Mouse (Mus musculus): Measurements from ENCODE around the gene Hmgb1.

Gene Hmgb1

DNA sequence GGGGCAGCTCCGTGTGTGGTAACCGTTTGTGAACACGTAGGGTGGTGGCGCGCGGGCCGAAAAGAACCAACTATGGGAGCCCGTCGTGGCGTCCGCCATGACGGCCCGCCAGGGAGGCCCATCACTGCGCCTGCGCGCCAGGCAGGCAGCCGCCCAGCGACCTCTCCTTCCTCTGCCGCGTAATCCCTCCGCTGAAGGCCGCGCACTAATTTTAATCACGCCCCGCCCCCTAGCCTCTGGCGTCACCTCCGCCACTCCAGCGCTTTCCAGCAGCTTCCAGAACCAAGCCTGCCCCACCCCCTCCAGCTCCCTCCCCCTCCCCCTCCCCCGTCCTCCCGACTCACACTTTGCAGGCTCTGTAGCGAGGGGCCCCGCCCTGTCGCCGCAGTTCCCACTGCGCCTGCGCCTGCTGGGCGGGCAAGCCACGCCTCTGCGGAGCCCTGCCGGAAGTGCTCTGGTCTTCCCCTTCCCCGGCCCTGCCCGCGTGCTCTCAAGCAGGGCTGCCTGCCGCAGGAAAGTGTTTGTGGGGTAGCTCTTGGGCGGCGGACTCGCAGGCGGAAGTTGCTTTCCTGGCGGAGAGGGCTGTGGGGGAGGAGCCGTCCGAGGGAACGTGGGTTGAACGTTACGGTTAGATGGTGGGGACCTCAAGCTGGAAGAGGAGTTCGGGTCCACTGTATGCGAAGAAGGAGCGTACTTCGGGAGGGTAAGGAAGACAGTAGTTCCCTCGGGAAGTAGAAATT, at the start of gene Hmgb1, which contains the start of gene Uspl1:
Gene Hmgb1, minus strand, starts transcription at position 386 of the 740 bp plus-strand sequence.
Gene Uspl1, plus strand, starts transcription at position 247 of the 740 bp plus-strand sequence.
- in situ Hi-C loops (cut with MboI; ENCODE audit: low pct_unique_long_range_greater_than_20kb in 1 of 2, low sequenced_read_pairs in 2 of 2, unreplicated experiment in 1 of 2) = no loop called here

DNA sequence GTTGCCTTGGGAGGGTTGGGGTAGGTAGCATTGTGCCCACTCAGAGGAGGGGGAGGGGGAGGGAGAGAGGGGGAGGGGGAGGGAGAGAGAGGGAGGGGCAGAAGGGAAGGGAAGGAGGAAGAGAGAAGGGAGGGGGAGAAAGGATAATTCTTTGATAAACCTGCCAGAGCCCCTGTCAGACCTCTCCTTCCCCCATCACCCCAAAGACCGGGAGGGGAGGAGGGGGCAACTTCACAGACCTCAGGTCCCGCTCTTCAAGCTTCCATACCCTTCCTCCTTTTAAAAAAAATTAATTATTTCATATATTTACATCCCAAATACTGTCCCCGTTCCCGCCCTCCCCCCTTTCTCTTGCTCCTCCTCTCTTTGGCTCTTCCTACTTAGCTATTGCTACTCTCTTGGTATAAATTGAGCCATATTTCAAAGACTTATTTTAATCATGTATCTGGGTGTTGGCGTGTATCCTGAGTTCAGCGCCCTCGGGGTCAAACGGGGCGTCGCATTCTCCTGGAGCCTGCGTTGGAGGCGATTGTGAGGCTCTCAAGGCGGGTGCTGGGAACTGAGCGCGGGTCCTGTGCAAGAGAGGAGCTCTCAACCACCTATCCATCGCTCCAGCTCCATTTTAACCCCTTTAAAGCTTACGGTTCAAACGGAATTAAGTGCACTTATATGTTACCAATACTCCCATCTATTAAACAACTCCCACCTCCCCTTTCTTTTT, 45.5 kb upstream of the Hmgb1 start:
- in situ Hi-C loops (cut with MboI; ENCODE audit: low pct_unique_long_range_greater_than_20kb in 1 of 2, low sequenced_read_pairs in 2 of 2, unreplicated experiment in 1 of 2) = no loop called here

GRCm38 (mm10) chr5:149228700-149229618, 44.7 kb upstream of the Hmgb1 start:
- in situ Hi-C loops (cut with MboI; ENCODE audit: low pct_unique_long_range_greater_than_20kb in 1 of 2, low sequenced_read_pairs in 2 of 2, unreplicated experiment in 1 of 2) = no loop called here

DNA sequence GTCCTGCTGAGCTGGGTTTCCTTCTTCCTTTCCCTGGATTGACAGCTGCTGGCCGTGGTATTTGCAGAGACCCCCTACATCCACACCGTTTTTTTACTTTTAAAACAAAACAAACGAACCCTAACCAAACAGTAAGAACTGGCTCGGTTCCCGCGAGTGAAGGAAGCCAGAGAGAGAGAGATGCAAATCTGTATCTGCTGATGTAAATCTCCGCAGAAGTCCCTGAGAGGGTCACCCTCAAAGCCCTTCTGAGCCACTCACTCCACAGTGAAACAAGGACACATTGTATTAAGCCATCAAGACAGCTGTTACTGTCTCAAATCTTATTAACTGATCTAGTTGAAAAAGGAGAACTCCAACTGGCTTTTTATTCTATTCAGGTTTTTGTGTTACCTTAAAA, 40.4 kb upstream of the Hmgb1 start:
- in situ Hi-C loops (cut with MboI; ENCODE audit: low pct_unique_long_range_greater_than_20kb in 1 of 2, low sequenced_read_pairs in 2 of 2, unreplicated experiment in 1 of 2) = no loop called here

DNA sequence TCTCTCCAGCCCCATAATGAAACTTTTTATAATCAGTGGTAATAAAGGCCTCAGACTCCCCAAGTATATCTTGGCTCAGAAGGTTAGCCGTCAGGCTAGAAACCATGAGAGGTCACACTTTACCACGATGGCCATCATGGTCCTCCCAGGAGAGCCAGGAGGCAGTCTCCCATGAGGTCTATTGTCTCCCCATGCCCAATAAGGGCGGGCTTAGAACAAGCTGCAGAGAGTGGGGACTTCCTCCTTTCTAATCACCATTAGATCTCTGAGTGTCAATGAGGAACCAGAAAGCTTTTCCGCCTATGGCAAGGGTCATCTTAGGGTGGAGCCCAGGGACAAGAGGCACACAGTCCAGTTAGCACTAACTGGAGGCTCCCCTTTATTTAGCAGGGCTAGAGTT, 37.1 kb upstream of the Hmgb1 start:
- in situ Hi-C loops (cut with MboI; ENCODE audit: low pct_unique_long_range_greater_than_20kb in 1 of 2, low sequenced_read_pairs in 2 of 2, unreplicated experiment in 1 of 2) = no loop called here

DNA sequence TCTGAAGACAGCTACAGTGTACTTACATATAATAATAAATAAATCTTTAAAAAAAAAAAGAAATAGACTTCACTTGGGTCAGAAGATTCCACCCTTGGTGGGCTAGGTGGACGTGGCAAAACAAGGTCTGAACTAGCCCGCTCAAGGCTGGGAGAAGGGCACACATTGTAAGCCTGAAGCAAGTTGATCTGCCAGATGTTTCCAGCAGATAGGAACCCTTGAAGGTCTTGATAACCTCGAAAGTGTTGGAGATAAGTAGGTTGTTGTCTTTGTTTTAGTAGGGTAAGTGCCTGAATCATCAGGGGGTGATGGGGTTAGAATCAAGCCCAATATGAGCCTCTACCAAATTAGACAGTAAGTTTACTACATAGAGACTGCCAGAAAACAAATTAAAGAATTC, 35.2 kb upstream of the Hmgb1 start:
- in situ Hi-C loops (cut with MboI; ENCODE audit: low pct_unique_long_range_greater_than_20kb in 1 of 2, low sequenced_read_pairs in 2 of 2, unreplicated experiment in 1 of 2) = no loop called here

DNA sequence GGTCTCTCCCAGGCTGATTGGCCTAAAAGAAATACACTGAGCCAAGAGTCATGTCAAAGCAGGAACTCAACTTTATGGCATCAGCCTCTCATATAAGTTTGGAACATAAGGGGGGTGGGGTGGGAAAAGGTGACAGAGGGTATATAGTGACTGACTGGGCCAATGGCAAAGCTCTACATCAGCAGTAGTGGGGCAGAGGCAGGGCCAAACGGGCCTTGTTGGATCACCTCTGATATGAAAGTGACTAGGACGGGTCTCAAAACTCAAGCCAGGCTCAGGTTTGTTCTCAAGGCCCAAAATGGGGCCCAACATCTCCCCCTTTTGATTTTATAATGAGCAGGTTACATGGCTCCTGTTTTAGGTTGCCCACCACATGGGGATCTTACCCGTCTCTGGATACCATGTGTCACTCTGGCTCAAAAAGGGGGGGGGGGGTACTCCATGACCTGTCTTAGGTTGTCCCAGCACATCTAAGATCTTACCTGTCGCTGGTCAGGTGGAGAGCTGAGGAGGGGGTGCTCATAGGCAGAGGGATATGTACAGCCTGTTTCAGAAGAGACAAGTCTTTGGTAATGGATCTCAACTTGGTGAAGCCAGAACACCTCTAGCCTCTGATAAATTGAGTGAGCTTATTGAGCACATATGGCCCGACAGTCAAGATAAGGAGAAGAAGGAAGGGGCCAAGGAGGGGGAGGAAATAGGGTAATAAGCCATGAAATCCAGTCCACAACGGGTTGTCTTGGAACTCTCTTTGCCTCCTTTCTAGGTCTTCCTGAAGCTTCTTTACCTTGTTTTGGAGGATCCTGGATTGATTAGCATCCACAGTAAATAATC, 33.5 kb upstream of the Hmgb1 start:
- in situ Hi-C loops (cut with MboI; ENCODE audit: low pct_unique_long_range_greater_than_20kb in 1 of 2, low sequenced_read_pairs in 2 of 2, unreplicated experiment in 1 of 2) = no loop called here

- in situ Hi-C loops (cut with MboI; ENCODE audit: low pct_unique_long_range_greater_than_20kb in 1 of 2, low sequenced_read_pairs in 2 of 2, unreplicated experiment in 1 of 2) = no loop called here
Measured at GRCm38 (mm10) chr5:149215540-149215939, 31.3 kb upstream of the Hmgb1 start.

GRCm38 (mm10) chr5:149212806-149213205, 28.5 kb upstream of the Hmgb1 start:
- in situ Hi-C loops (cut with MboI; ENCODE audit: low pct_unique_long_range_greater_than_20kb in 1 of 2, low sequenced_read_pairs in 2 of 2, unreplicated experiment in 1 of 2) = no loop called here

DNA sequence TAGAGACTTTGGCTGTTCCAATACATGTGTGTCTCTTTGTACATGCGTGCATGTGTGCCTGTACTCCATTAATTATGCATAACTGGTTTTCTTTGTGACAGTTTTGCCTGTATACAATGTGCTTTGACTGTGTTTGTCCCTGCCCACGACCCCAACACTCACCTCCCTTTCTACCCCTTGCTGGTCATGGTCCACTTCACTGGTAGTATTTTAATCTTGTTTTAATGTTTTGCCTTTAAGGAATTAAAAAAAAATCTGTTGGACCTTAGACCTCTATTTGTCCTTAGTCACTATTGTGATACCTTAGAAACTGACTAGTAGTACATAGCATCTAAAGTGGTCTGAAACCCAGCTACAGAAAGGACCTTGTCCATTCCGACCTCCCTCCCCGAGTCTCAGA, 26.8 kb upstream of the Hmgb1 start:
- in situ Hi-C loops (cut with MboI; ENCODE audit: low pct_unique_long_range_greater_than_20kb in 1 of 2, low sequenced_read_pairs in 2 of 2, unreplicated experiment in 1 of 2) = no loop called here

GRCm38 (mm10) chr5:149209328-149209727, 25.0 kb upstream of the Hmgb1 start:
- in situ Hi-C loops (cut with MboI; ENCODE audit: low pct_unique_long_range_greater_than_20kb in 1 of 2, low sequenced_read_pairs in 2 of 2, unreplicated experiment in 1 of 2) = no loop called here

DNA sequence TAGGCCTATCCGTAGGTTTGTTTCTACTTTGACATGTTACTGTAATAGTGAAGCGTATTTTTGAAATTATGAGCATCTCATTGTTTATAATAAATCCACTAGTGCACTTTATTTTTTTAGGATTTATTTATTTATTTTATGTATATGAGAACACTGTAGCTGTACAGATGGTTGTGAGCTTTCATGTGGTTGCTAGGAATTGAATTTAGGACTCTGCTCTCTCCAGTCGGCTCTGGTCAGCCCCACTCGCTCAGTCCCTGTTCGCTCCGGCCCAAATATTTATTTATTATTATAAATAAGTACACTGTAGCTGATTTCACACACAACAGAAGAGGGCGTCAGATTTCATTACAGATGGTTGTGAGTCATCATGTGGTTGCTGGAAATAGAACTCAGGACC, 24.5 kb upstream of the Hmgb1 start:
- in situ Hi-C loops (cut with MboI; ENCODE audit: low pct_unique_long_range_greater_than_20kb in 1 of 2, low sequenced_read_pairs in 2 of 2, unreplicated experiment in 1 of 2) = no loop called here

- in situ Hi-C loops (cut with MboI; ENCODE audit: low pct_unique_long_range_greater_than_20kb in 1 of 2, low sequenced_read_pairs in 2 of 2, unreplicated experiment in 1 of 2) = no loop called here
Measured at GRCm38 (mm10) chr5:149207661-149208060, 23.4 kb upstream of the Hmgb1 start.

DNA sequence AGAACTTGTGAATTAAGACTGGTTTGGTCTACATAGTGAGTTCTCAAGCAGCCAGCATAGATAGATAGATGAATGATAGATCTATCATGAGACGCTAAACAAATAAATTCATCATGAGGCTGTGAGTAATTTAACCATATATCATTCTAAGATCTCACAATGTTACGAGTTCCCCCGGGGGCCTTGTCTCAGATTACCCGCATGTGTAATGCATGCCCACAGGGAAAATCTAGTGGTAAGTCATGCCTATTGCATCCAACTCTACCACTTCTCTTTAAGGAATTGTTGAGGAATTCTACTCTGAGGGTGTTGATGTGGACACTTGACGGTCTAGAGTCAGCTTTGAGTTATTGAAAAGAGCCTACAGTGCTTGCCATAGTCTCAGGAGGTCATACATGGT, 22.0 kb upstream of the Hmgb1 start:
- in situ Hi-C loops (cut with MboI; ENCODE audit: low pct_unique_long_range_greater_than_20kb in 1 of 2, low sequenced_read_pairs in 2 of 2, unreplicated experiment in 1 of 2) = no loop called here

GRCm38 (mm10) chr5:149205265-149205664, 21.0 kb upstream of the Hmgb1 start:
- in situ Hi-C loops (cut with MboI; ENCODE audit: low pct_unique_long_range_greater_than_20kb in 1 of 2, low sequenced_read_pairs in 2 of 2, unreplicated experiment in 1 of 2) = no loop called here

DNA sequence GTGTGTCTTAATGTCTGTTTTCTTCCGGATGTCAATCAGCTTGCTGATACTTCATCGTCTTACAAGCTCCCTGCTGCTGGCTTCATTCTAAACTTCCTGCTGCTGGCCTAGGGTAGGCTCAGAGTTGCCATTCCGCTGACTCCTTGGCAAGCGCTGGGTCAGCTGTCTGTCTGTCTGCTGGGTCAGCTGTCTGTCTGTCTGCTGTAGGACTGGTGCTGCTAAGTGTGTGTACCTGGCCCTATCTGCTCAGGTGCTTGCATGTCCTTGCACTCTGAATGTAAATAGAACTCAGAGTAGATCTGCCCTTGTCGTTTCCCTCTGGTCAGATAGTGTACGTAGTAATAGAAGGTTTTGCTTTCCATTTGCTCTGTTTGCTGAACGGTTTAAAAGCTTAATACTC, 20.5 kb upstream of the Hmgb1 start:
- in situ Hi-C loops (cut with MboI; ENCODE audit: low pct_unique_long_range_greater_than_20kb in 1 of 2, low sequenced_read_pairs in 2 of 2, unreplicated experiment in 1 of 2) = no loop called here

- in situ Hi-C loops (cut with MboI; ENCODE audit: low pct_unique_long_range_greater_than_20kb in 1 of 2, low sequenced_read_pairs in 2 of 2, unreplicated experiment in 1 of 2) = no loop called here
Measured at GRCm38 (mm10) chr5:149203796-149204375, 19.6 kb upstream of the Hmgb1 start.

DNA sequence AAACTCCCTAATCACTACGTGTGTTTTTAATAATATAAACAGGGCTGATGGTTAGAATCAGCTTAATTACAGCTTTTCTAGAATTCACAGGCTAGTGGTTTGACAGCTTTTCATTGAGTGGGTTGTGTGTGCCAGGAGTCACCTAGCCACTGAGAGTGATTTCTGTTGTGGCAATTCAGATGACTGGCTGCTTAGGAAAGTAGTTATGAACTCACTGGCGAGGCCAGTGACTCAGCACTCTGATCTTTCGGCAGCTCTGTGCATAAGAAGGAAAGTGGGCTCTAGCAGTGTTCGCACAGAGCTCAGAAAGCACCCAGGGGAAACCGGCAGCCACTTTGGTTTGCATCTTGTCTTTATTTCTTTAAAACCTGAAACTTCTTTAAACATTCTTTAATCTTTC, 18.7 kb upstream of the Hmgb1 start:
- in situ Hi-C loops (cut with MboI; ENCODE audit: low pct_unique_long_range_greater_than_20kb in 1 of 2, low sequenced_read_pairs in 2 of 2, unreplicated experiment in 1 of 2) = no loop called here
